Mouse (Mus musculus) spleen, adult 18-20 months (tissue): ENCODE results near the gene Olfr344.

ENCODE experiments used
- DNase-seq, 2 experiments: peaks; one replicate each; pipeline ENCODE4 v3.0.0; 2022; ENCODE audit warnings: mixed read lengths in 2 of 2

Gene Olfr344

DNA sequence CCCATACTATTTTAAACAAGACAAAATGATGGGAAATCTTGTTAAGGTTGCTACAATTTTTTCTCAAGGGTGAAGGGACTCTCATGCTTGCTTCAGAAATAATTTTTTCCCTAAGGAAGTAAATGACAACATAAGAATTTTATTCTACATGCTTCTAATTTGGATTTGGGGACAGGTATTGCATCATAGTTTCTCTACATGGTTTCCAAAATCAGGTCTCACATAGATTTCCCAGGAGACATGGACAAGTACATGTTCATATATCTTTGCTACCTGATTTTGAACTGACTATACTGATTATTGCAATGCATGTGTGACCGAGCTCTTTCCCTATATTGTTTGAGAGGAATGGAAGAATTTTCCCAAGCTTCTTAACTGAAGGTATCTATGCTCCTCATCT lies at the start of gene Olfr344:
Gene Olfr344, plus strand, starts transcription at position 301 of the 400 bp plus-strand sequence.
- no peak for DNase-seq

DNA sequence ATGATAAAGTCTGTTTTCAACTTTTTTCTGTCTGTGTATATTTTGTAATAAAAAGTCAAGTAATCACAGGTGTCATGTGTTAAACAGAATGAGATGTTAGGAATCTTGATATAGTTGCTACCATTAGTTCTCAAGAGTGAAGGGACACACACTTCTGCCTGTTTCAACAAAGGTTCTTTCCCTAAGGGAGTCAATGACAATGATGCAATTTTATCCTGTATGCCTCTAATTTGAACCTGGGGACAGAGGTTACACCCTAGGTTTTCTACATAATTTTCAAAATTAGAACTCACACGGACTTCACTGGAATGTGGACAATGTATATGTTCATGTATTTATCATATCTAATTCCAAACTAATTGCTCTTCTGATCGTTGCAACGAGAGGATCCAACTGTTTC lies 41.8 kb upstream of the Olfr344 start, which contains the start of gene Olfr342:
Gene Olfr342, plus strand, starts transcription at position 301 of the 400 bp plus-strand sequence.
- DNase-seq = no peak

DNA sequence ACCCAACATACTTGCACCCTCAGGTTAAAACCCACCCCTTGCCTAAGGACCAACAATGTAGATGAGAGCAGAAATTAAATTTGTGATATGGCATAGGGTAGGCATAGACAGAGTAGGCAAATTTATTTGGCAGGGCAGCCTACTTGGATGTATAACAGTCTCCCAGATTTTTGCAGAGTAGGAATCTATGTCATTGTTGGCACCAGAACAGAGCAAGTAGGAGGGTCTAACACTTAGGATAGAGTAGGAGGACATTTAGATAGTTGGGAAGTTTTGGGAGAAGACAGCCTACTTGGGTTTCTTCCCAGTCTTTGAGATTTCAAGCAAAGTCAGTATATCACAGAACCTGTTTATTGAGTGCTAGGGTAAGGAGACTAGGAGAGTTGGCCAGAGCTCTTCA lies 1.3 kb upstream of the Olfr344 start:
- DNase-seq = no peak

DNA sequence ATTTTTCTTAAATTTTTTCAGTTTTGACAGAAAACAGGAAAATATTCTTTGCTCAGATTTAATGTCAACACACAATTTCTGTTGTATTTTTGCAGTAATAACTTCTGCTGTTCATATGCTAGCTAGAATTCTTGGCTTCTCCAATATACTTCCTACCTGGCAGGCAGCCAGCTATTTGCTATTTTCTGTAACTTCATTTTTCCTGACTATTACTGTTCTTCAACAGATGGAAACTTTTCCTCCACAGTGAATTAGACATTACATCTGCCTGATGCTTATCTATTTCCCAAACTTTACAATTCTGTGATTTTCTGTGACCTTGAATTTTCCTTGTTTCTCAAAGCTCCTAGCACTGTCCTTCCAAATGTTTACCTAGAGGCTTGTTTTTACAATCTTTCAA lies 560 bp downstream of the Olfr344 start:
- no peak for DNase-seq

DNA sequence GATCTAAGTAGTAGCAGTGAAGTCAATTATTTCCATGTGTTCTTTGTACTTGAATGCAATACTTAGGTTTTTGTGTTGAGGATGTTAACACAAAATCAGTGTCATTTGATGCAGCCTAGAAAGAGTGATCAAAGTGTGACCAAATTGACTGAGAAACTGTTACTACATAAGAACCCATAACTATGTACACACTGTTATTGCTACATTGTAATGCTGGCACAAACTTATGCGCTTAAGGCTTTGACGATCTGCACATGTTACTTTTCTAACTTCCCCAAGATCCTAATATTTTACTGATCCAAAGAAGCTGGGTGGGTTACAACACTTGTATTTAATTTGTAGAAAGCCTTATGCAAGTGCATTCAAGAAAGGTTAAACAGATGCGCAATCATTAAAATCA lies 1.4 kb downstream of the Olfr344 start:
- no peak for DNase-seq
